Mouse (Mus musculus): ENCODE data around the gene Pde7b.

The Pde7b gene

DNA sequence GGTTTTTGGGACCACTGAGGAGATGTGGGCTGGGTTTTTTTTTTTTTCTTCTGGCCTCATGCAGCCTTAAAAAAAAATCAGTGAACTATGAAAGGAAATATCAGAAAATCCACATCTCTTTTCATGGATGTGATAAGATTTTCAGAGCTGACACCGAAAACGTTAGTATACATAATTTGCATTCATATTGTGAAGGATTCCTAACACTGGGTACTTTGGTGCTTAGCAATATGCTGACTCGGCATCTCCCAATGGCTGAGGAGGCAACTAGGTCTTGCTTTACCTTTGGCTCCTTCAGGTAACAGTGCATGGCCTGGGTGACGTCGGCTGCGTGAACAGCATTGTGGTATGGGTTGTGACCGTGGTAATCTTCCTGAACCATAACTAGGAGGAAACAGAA lies 289.0 kb downstream of the Pde7b start:
- no peak for DNase-seq (ENCODE audit: low read depth, low spot score)

GRCm38 (mm10) chr10:20431336-20431735 lies 293.5 kb downstream of the Pde7b start:
- no peak for DNase-seq (ENCODE audit: low read depth, low spot score)

GRCm38 (mm10) chr10:20421299-20421883 lies 303.5 kb downstream of the Pde7b start:
- no peak for DNase-seq (ENCODE audit: low read depth, low spot score)

GRCm38 (mm10) chr10:20420296-20420695 lies 304.6 kb downstream of the Pde7b start:
- no peak for DNase-seq (ENCODE audit: low read depth, low spot score)

GRCm38 (mm10) chr10:20418856-20419219 lies 306.0 kb downstream of the Pde7b start:
- DNase-seq (ENCODE audit: low read depth, low spot score), result no peak

DNA sequence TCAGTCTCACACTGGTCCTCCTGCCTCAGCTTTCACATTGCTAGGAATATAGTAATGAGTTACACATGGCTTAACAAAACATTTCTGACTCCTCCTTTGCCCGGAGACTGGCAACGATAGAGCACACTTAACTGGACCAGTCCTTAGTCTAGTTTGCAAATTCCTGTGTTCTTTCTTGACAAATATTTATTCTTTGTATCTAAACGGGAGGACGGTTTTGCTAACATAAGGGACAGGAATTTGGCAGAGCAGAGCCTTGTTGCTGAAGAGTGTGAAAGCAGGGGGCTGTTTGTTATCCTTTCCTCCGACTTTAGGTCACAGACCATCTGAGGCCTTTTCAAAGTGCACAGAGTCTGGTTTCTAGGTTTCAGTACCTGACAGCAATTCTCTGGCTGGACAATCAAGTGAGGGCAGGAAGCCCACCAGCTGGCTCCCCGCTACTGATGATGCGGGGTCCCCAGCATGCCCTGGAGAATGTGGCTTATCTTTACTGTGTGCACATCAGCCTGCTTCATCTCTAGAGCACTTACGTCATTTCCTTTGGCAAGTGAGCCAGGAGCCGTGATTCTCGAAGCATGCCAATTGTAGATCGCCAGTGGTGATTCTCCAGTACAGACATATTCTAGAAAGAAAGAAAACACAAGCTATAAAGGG lies 306.5 kb downstream of the Pde7b start:
- no peak for DNase-seq (ENCODE audit: low read depth, low spot score)

DNA sequence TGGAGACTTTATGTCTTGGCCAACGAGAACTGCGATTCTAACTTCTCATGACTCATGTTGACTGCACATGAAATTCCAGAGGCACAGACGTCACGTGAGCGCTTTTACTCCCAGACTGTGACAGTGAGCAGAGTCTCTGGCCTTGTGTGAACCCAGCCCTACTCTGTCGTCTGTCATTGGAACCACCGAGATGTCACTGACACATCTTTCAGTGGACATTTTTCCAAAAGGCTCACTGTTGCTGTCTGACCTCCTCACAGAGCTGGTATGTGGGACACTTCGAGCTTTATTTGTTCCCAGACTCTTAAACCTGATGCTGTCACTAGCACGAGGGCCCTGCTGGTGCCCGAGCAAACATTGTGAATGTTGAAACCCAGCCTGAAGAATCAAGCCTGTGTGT lies 315.7 kb downstream of the Pde7b start:
- no peak for DNase-seq (ENCODE audit: low read depth, low spot score)

DNA sequence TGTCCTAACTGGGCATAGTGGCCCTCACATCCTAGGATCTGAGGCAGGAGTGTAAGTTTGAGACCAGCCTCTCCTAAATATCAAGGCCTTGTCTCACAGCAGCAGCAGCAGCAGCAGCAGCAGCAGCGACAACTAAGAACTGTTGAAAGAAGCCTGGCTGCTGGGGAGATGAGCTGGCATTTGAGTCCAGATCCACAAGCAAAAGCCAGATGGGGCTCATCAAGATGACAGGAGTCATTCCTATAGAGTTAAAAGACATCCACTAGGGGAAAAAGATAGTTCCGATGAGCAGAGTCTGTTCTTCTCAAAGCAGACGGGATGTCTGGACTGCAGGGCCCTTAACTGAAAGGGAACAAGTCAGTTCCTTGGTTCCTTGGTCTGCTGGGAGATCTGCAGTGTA lies 316.5 kb downstream of the Pde7b start:
- no peak for DNase-seq (ENCODE audit: low read depth, low spot score)

DNA sequence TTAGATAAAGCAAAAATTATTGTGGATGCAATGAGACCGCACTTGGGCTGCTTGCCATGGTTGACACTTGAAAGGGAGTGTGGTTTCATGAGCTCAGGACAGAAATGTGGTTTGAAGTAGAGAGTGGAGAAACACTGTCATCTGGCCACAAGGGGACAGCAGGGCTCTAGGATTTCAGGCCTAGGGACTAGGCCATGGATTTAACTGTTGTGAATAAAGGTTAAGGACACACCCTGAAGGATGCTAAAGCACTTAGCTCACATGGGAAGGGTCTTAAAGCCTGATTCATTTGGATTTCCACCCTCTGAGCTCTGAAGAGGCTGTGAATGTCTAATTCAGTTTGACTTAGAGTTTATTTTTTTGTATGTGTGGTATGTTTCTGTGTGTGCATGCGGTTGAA lies 319.4 kb downstream of the Pde7b start:
- DNase-seq (ENCODE audit: low read depth, low spot score), result peak; percentile 49

DNA sequence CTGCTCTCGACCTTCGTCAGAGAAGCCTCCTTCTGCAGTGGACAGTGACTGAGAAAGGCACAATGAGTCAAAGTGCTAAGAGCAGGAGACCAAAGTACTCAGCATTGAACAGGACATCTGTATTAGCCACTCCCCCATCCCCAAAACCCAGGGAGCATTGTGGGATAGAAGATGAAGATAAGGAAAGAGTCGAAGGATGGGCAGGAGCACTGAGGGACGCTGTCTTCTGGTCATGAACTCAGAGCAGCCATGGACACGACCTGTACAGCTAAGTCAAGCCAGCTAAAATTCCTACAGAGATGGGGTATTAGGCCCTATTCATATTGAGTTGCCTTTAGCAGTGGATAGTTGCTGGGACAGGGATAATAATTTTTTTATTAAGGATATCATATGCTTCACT lies 321.9 kb downstream of the Pde7b start:
- DNase-seq (ENCODE audit: low read depth, low spot score), result no peak

DNA sequence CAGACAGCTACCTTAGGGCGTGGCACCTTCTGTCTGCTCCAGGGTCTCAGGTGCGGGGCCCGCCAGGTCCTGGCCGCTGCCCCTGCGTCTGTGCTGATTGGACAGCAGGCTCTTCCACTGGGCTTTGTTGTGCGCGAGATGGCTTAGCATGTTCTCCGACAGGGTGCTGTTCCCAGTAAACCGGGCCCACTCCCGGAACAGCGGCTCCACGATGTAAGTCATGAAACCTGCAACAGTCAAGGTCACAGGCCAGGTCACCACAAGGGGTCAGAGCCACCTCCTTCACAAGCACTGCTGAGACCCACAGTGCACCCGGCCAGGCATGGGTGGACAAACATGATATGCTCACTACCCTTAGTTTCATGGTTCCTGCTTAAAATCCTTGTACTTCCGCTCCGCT lies 324.5 kb downstream of the Pde7b start:
- no peak for DNase-seq (ENCODE audit: low read depth, low spot score)

GRCm38 (mm10) chr10:20398641-20399390 lies 326.1 kb downstream of the Pde7b start:
- DNase-seq (ENCODE audit: low read depth, low spot score), result no peak

- no peak for DNase-seq (ENCODE audit: low read depth, low spot score)
These were observed 326.7 kb downstream of the Pde7b start for GRCm38 (mm10) chr10:20398224-20398623.

DNA sequence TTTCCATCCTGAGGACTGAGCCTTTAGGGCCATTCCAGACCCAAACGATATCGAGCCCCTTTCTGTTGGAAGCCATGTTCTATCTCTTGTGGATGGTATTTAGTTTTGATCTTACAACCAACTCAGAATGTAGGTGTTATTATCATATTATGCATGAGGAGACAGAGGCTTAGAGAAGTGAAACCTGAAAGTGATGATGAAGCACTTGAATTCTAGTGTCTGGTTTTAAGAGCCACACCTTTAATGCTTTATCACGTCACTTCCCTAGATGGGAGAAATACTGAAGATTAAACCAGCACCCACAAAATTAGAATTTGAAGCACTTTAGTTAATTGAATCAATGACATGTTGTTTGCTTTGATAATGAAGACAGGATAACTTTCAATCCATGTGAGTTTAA lies 329.1 kb downstream of the Pde7b start:
- no peak for DNase-seq (ENCODE audit: low read depth, low spot score)

DNA sequence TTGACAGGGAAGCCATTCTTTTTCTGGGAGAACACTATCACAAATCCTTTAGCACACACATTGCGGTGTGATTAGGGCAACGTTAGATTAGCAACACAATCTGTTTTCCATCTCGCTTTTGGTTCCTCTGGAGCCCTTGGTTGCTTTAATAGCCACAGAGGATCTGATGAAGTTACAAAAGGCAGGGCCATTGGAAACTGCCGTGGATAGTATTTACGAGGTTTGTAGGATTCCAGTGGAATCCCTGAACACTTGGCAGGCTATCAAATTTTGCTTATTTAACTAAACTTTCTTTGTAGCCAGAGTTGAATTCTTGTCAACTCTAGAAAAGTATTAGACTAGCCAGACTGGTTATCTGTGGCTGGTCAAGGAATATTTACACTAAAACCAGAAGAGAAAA lies 330.1 kb downstream of the Pde7b start:
- DNase-seq (ENCODE audit: low read depth, low spot score), result no peak

- DNase-seq (ENCODE audit: low read depth, low spot score), result no peak
These were observed 334.3 kb downstream of the Pde7b start for GRCm38 (mm10) chr10:20390568-20390967.

DNA sequence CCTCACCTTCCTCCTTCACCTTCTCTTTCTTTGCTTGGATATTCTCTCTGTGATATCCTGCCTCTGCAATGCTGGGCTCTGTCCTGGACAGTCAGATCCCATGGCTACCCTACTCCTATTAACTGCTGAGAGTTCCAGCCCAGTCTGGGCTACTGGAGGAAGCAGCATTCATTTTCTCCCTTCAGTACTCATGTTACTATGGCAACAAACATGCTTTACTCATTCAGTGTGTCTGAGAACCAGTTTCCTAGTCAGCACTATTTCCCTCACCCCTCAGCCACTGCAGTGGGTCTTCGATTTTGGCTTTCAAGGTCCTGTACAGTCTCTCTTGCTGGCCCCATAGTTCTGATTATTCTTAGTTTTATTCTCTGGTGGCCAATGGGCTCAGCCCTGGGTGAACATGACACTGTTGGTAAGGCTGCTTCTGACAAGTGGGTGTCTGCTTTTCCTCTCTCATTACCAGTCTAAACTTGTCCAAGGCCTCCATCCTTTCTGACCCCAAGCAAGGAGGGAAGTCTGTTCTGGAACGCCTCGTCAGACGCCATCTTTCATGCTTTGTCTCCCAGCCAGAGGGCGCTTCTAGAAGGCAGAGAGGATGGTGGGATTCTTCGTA lies 342.0 kb downstream of the Pde7b start:
- peak; percentile 20 for DNase-seq (ENCODE audit: low read depth, low spot score)

GRCm38 (mm10) chr10:20381352-20381751 lies 343.5 kb downstream of the Pde7b start:
- DNase-seq (ENCODE audit: low read depth, low spot score), result no peak

DNA sequence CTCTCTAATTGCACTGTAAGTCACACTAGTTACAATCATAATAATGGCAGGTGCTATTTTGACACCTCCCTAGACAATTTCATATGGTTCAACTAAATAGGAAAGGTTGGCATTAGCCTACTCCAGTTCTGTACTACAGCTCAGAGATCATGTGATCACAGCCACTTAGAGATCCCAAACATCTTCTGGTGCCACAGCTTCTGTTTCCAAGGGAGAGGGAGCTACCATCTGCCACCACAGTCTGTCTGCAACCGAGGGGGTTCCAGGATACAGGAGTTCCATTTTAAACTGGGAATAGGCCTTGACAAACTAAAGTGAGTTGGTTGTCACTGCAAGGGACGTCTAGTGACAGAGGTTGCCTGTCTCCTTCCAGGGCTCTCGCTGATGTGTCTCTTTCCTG lies 344.1 kb downstream of the Pde7b start:
- no peak for DNase-seq (ENCODE audit: low read depth, low spot score)

- no peak for DNase-seq (ENCODE audit: low read depth, low spot score)
These were observed 345.7 kb downstream of the Pde7b start for GRCm38 (mm10) chr10:20379071-20379735.

DNA sequence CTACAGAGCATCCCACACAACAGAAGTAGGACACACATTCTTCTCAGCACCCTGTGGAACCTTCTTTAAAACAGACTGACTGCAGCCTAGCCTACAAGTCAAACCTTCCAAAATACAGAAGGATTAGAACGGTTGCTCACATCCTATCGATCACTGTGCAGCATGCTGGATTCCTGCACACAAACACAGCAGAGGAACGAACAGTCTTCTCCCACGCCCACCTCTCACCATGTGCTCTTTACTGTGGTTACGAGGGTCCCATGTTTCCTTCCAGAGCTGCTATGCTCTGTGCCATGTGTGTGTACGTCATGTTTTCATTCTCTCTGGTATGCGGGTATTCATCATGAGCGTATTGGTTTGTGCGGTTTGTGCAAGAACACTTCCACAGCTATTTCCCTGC lies 347.3 kb downstream of the Pde7b start:
- DNase-seq (ENCODE audit: low read depth, low spot score), result no peak

DNA sequence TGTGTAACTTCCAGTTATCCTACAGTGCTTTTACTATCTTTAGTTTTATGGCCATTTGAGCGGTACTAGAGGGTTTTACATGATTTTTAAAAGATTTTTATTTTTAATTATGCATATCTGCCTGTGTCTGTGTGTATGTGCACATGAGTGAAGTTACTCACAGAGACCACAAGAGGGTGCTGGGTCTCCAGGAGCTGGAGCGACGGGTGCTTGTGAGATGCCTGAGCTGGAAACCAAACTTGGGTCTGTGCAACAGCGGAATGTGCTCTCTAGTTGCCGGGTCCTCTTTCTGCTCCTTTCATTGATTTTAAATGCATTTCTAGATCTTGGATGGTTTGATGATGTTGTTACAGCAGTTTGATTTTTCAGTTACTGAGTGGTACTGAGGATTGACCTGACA lies 352.8 kb downstream of the Pde7b start:
- DNase-seq (ENCODE audit: low read depth, low spot score), result no peak

All from mesoderm, embryonic 11.5 days (tissue).